Mouse (Mus musculus) limb, embryonic 12.5 days (tissue): ENCODE measurements around the gene Asic4. TPM values are rescaled to one million over a fixed set of nuclear protein-coding genes. Genes with fewer than 3 reads are reported as not detected.

ENCODE experiments used
- ATAC-seq: fragments of 200-750 bp; cut with Nextera tagmentation; 2 replicates; pipeline ENCODE4 v1.8.0; 2017; ENCODE audit warnings: low read depth, moderate TSS enrichment; ENCODE audit not compliant: insufficient number of reproducible peaks, insufficient read depth, low FRiP score, low TSS enrichment
- H3K27ac ChIP-seq: fragments of 300-500 bp; sonication (generic); 2 replicates; pipeline ENCODE4 v1.5.1; 2016; ENCODE audit warnings: mild to moderate bottlenecking, moderate library complexity
- H3K27me3 ChIP-seq: fragments of 300-500 bp; sonication (generic); 2 replicates; pipeline ENCODE4 v1.6.1; 2016; ENCODE audit warnings: mild to moderate bottlenecking, moderate library complexity
- H3K36me3 ChIP-seq: fragments of 300-500 bp; sonication (generic); 2 replicates; pipeline ENCODE4 v1.6.1; 2016; ENCODE audit warnings: mild to moderate bottlenecking, moderate library complexity
- H3K4me1 ChIP-seq: fragments of 300-500 bp; sonication (generic); replicated peaks from 2 replicates; pipeline ENCODE4 v1.6.1; 2016
- H3K4me2 ChIP-seq: fragments of 300-500 bp; sonication (generic); 2 replicates; pipeline ENCODE4 v1.6.1; 2016; ENCODE audit warnings: mild to moderate bottlenecking, moderate library complexity
- H3K4me3 ChIP-seq: fragments of 300-500 bp; sonication (generic); replicated peaks from 2 replicates; pipeline ENCODE4 v1.5.1; 2016; ENCODE audit warnings: mild to moderate bottlenecking
- H3K9ac ChIP-seq: fragments of 300-500 bp; sonication (generic); replicated peaks from 2 replicates; pipeline ENCODE4 v1.6.1; 2016; ENCODE audit warnings: mild to moderate bottlenecking, moderate library complexity
- H3K9me3 ChIP-seq: fragments of 300-500 bp; sonication (generic); 2 replicates; pipeline ENCODE4 v1.6.1; 2016; ENCODE audit warnings: mild to moderate bottlenecking, moderate library complexity
- WGBS: fragments of 180-500 bp; shearing (Covaris S2); methylation state at CpG from one replicate; pipeline ENCODE4 v1.1.7; 2016; 5-methylcytosine and 5-hydroxymethylcytosine counted together
- polyA plus RNA-seq: library from polyadenylated mRNA; unstranded; fragments of >200 nt; fragmentation: Nextera tagmentation; extraction: Ambion mirVana; gene quantifications from 2 replicates; pipeline ENCODE4 v1.2.1, GENCODE M21; 2016

Asic4 gene
- polyA plus RNA-seq, 1 experiment from 2014 or later, result 0.50 TPM

DNA sequence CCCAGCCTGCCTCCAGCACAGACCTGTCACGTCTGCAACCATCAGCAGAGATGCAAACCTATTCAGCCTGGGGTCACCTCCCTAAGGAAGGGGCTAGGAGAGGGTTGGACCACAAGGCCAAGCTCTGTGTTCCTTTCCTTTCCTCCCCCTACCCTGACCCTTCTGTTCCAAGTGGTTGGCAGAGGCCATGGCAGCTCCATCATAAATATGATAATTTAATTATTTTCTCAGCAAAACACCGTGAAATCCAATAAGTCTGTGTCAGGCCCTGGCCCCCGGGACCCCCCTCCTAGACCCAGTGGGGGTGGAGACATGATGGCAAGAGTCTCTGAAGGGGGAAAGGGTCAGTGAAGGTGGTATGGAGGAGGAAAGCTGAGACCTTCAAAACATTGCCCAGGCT is 6.0 kb upstream of the Asic4 start:
- Histone ChIP-seq H3K4me1 (peaks cover 58% of the 10 kb centered on the region), H3K9ac (no peak overlapping the region), H3K27me3 (peaks cover 64% of the 10 kb centered on the region), H3K4me3 (no peak overlapping the region), H3K36me3 (peaks cover 21% of the 10 kb centered on the region; the same call in 1 of the 2 replicates), H3K27ac (no peak overlapping the region), H3K4me2 (no peak overlapping the region), H3K9me3 (no peaks in the 10 kb centered on the region)
- no peak for ATAC-seq
- WGBS, result 40% methylated on average over 3 of the region's 3 CpGs

DNA sequence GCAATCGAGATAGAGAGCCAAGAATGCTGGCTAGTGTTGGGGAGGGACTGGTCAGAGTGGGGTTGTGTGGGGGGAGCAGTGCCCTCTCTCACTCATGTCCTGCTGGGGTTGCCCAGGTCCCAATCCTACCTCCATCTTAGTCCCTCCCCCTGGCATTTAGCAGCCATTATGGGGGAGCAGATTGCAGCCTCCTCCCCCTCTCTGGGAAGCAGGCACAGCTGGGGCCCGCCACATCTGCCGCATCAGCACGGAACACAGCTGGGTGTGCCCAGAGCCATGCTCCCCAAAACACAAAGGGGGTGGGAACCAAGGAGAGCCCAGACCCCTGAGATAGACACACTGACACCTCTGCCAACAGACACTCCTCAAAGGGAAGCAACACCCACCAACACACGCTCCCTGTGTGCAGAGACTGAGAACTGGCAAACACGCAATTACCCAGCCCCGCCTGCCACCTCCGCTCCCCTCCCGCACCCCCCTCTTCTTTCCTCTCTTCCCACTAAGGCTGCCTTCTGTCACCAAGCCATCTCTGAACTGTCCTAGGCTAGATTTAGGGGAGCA is 5.0 kb upstream of the Asic4 start:
- Histone ChIP-seq H3K9ac (no peak overlapping the region), H3K9me3 (no peaks in the 10 kb centered on the region), H3K4me2 (no peak overlapping the region), H3K4me3 (no peak overlapping the region), H3K27ac (no peak overlapping the region), H3K36me3 (peaks cover 21% of the 10 kb centered on the region; the same call in 1 of the 2 replicates), H3K27me3 (peaks cover 74% of the 10 kb centered on the region), H3K4me1 (peaks cover 68% of the 10 kb centered on the region)
- ATAC-seq, result no peak
- WGBS, result 11% methylated on average over 9 of the region's 9 CpGs

DNA sequence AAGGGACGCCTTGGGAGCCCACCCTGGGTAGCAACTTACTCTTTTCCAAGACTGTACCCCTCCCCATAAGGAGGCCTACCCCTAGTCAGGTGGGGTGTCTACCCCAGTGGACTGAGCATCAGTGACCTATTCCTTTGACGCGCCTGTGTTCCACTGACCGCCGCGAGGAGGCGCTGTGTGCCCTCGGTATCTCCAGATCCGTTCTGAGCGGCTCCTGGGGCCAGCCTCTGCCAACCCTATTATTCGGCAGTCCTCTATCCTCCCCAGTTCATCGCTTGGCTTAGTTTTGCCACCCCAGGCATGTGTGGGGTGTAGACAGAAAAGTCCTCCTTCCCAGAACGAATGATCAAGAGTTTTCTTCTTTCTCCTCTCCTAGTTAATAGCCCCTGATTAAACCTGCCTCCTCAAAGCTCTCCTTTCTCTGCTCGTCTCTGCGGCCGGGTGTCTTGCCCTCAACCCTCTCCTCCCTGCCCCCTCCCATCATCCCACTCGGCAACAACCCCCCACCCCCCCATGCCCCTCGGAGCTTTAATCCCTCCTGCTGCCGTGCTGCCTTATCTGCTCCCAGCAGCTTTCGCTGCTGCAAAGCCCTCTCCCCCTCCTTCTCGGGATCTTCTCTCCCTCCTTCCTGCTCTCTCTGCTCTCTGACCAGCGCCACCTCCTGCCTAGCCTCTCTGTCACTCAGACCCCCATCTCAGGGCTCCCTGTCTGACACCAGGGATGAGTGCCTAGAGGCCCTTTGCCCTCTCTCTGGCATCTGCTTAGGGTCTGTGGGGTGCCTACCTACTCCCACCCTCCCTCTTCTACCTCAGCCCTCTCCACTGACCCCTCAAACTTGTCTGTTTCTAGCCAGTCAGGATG is 4.3 kb upstream of the Asic4 start:
- no peaks in the 10 kb centered on the region for H3K9me3 ChIP-seq
- no peak overlapping the region for H3K27ac ChIP-seq
- peak overlapping the region; percentile 47 for H3K4me2 ChIP-seq
- ATAC-seq, result no peak
- H3K36me3 ChIP-seq, result peaks cover 16% of the 10 kb centered on the region; the same call in 1 of the 2 replicates
- peaks cover 81% of the 10 kb centered on the region for H3K27me3 ChIP-seq
- H3K4me3 ChIP-seq, result peak overlapping the region; percentile 16
- H3K4me1 ChIP-seq, result peaks cover 75% of the 10 kb centered on the region
- H3K9ac ChIP-seq, result no peak overlapping the region
- WGBS, result 2% methylated on average over 22 of the region's 22 CpGs

DNA sequence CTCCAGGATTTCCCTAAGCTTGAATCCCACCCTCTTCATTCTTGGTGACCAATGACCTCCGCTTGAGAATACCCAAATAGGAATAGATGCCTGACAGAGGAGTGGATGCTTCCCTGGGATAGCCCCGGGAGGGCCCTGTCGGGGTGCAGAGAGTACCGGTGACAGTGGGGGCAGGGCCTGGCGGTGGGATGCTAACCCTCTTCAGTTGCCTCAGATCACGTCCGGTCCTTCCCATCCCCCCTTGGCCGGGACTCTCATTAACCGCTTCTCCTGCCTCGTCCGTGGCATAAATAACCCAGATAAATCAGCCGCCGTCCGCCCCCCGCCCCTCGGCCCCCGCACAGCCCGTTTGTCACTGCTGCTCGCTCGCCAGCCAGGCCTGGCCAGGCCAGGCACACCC is 3.6 kb upstream of the Asic4 start:
- 2% methylated on average over 20 of the region's 20 CpGs for WGBS
- Histone ChIP-seq H3K27ac (no peak overlapping the region), H3K4me3 (no peak overlapping the region), H3K36me3 (peaks cover 13% of the 10 kb centered on the region; the same call in 1 of the 2 replicates), H3K4me2 (peak overlapping the region; percentile 47), H3K9ac (0 out of 2 replicates have a peak overlapping the region, but pooled peaks have one; percentile 14), H3K9me3 (no peaks in the 10 kb centered on the region), H3K4me1 (peaks cover 80% of the 10 kb centered on the region), H3K27me3 (peaks cover 88% of the 10 kb centered on the region)
- no peak for ATAC-seq

DNA sequence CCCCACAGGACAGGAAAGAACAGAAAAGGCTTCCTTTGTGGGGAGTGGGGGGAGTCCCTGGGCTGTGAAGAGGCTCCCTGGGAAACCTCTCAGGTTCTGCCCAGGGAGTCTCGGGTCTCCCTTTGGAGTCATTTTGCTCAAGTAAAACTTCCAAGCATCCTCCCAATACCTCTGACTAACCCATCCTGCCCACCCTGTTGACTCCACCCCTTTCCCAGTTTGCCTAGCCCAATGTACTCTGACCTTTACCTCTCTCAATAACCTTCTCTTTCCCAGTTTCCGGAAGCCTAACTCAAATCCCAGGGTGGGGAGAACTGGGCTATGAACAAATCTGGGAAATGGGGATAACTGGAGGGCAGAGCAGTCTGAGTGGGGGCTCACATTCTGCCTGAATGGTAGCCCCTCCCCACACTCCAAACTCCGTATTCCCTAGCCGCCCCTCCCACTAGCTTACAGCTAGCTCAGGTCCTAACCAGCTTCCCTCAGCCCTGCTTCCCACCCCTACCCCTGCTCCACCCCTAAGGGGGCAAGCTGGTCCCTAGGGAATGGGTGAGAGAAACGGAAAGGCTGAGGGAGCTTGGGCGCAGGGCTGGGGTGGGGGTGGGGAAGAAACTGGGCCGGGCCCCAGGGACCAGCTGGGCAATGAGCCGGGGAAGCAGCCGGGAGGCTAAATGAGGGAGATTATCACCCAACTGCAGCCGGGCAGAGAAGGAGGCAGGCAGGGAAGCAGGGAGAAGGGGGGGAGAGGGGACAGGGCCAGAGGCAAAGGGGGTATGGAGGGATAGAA is 2.8 kb upstream of the Asic4 start:
- Histone ChIP-seq H3K27me3 (peaks cover 93% of the 10 kb centered on the region), H3K4me1 (peaks cover 80% of the 10 kb centered on the region), H3K9ac (no peak overlapping the region; the same call in 1 of the 2 replicates), H3K4me3 (peak overlapping the region; percentile 19), H3K4me2 (peak overlapping the region; percentile 47), H3K9me3 (no peaks in the 10 kb centered on the region), H3K36me3 (peaks cover 6% of the 10 kb centered on the region; the same call in 1 of the 2 replicates), H3K27ac (no peak overlapping the region)
- WGBS, result 0% methylated on average over 10 of the region's 10 CpGs
- ATAC-seq, result no peak

DNA sequence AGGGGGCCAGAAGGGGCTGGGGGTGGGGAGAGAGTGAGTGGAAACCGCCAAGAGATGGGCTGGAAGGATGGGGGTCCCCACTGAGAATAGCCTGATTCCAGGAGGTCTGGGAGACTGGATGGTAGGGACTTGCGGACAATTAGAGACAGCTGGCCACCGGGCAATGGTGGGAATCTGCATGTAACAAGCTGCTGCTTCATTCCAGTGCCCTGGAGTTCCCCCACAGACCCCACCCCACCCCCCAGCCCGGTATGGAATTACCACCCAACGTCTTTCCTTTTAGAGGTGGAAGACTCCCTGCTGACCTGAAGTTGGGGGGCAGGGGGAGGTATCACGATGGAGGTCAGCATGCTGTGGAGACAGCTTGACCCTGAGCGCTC is 2.2 kb upstream of the Asic4 start:
- no peaks in the 10 kb centered on the region for H3K9me3 ChIP-seq
- no peaks in the 10 kb centered on the region for H3K36me3 ChIP-seq
- H3K27ac ChIP-seq, result no peak overlapping the region
- peak overlapping the region; percentile 19 for H3K4me3 ChIP-seq
- H3K4me1 ChIP-seq, result peaks cover 82% of the 10 kb centered on the region
- no peak for ATAC-seq
- H3K27me3 ChIP-seq, result peaks cover 99% of the 10 kb centered on the region
- no peak overlapping the region; the same call in 1 of the 2 replicates for H3K9ac ChIP-seq
- WGBS, result under 1% methylated on average over 7 of the region's 7 CpGs
- peak overlapping the region; percentile 45 for H3K4me2 ChIP-seq

- H3K4me3 ChIP-seq, result no peak overlapping the region
- no peaks in the 10 kb centered on the region for H3K9me3 ChIP-seq
- H3K27ac ChIP-seq, result no peak overlapping the region
- peaks cover 99% of the 10 kb centered on the region for H3K27me3 ChIP-seq
- no peak overlapping the region for H3K9ac ChIP-seq
- peaks cover 84% of the 10 kb centered on the region for H3K4me1 ChIP-seq
- ATAC-seq, result no peak
- WGBS, result 1% methylated on average over 14 of the region's 14 CpGs
- peak overlapping the region; percentile 45 for H3K4me2 ChIP-seq
- H3K36me3 ChIP-seq, result no peaks in the 10 kb centered on the region
These were observed 1.3 kb upstream of the Asic4 start for GRCm38 (mm10) chr1:75448937-75449336.

DNA sequence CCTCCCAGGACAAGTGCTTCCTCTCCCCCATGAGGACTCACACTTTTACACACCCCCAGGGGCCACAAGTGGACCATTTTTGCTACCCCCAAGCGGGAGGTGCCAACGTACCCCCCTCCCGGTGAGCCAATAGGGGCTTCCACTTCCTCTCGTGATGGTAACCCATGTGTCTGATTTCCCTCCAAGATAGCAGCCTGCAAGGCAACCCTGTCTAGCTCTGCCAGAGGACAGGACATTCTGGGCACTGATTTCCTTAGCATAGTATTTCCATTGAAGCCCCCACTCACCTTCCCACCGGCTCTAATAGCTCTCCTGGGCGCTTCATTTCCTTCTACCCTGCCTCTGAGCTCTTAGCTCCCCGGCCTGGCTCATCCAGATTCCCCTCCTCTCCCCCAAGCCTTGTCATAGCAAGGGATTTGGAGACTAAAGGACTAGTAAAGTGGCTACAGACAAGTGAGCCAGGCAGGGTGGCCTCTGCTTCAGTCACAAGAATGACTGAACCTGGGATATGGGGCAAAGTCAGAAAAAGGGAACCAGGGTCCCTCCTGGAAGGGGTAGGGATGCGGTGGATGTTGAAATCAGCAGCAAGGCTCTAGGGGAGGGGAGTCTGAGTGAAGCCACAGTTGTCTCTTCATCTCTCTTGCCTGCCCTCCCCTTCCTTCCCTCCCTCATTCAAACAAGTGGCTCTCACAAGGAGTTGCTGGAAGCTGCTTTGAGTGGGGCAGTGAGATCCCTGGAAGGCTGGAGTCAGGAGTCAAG is 680 bp upstream of the Asic4 start:
- Histone ChIP-seq H3K9me3 (no peaks in the 10 kb centered on the region), H3K27ac (no peak overlapping the region), H3K4me1 (peaks cover 84% of the 10 kb centered on the region), H3K4me3 (no peak overlapping the region), H3K4me2 (peak overlapping the region; percentile 56), H3K9ac (no peak overlapping the region), H3K27me3 (peaks cover 99% of the 10 kb centered on the region), H3K36me3 (no peaks in the 10 kb centered on the region)
- WGBS, result 2% methylated on average over 8 of the region's 8 CpGs
- no peak for ATAC-seq

GRCm38 (mm10) chr1:75451900-75452299 is 1.7 kb downstream of the Asic4 start:
- peaks cover 97% of the 10 kb centered on the region for H3K27me3 ChIP-seq
- ATAC-seq, result no peak
- 66% methylated on average over 5 of the region's 5 CpGs for WGBS
- no peaks in the 10 kb centered on the region for H3K36me3 ChIP-seq
- peaks cover 82% of the 10 kb centered on the region for H3K4me1 ChIP-seq
- no peak overlapping the region for H3K4me3 ChIP-seq
- no peaks in the 10 kb centered on the region for H3K9me3 ChIP-seq
- no peak overlapping the region for H3K27ac ChIP-seq
- H3K9ac ChIP-seq, result no peak overlapping the region
- H3K4me2 ChIP-seq, result no peak overlapping the region

DNA sequence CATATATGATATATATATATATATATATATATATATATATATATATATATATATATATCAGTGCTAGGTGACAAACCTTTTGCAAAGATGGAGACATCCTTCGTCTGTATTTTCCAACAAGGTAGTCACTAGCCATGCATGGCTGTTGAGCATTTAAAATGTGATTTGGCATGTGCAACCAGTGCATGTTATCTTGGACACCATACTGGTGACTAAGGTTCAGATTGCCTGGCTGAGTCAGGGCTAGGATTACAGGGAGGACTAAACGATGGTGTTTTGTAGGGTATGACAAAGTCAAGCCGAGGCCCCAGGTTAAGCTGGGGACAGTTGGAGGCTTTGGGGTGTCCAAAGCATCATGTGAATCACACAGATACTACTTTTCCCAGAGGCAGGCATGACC is 5.2 kb downstream of the Asic4 start:
- Histone ChIP-seq H3K27me3 (peaks cover 94% of the 10 kb centered on the region), H3K4me2 (no peak overlapping the region), H3K36me3 (no peaks in the 10 kb centered on the region), H3K9me3 (no peaks in the 10 kb centered on the region), H3K9ac (no peak overlapping the region), H3K4me3 (no peak overlapping the region), H3K4me1 (peaks cover 74% of the 10 kb centered on the region), H3K27ac (no peak overlapping the region)
- no peak for ATAC-seq
- WGBS, result 60% methylated on average over 3 of the region's 3 CpGs
